Mouse (Mus musculus): ENCODE measurements around the gene Fndc3b.

DNA sequence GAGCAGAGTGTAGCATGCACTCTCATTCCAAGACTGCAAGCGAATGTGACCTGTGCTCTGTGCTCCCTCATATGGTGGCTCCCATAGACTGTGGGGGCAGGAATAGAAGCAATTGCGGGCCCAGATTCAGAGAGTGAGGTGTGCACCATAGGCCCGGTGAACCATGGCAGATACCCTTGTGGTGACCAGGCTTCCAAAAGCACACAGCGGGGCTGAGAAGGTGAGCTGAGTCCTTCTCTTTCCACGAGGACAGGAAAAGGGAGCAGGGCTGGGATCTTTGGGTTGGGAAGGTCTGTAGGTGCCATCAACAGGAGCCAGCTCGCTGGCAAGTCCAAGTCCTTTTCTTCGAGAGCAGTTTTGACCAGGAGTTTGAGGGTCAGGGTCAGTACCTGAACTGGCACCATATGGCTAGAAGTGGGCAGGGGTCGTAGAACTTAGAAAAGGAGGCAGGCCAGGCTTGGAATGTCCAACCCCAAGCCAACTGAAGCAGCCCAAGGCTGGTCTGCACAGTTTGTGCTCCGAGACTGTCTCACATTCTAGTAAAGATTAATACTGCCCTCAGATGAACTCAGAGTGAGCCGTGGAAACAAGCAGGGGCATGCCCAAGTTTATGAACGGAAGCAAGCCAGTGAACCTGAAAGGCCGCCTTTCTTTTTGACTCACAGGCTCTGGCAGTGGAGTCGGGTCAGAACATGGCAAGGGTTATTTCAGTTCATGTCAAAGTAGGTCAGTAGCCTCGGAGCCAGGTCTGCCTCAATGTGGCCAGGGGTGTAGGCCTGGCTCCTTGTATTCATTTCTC is 237.1 kb downstream of the Fndc3b start:
- TF ChIP-seq FLI1 (IDR thresholded peaks at IDR 0.05; ENCODE audit: low read length) (no peak), GATA1 (IDR thresholded peaks at IDR 0.05; ENCODE audit: borderline replicate concordance, low read length) (no peak)
